In the genomic region with DNA sequence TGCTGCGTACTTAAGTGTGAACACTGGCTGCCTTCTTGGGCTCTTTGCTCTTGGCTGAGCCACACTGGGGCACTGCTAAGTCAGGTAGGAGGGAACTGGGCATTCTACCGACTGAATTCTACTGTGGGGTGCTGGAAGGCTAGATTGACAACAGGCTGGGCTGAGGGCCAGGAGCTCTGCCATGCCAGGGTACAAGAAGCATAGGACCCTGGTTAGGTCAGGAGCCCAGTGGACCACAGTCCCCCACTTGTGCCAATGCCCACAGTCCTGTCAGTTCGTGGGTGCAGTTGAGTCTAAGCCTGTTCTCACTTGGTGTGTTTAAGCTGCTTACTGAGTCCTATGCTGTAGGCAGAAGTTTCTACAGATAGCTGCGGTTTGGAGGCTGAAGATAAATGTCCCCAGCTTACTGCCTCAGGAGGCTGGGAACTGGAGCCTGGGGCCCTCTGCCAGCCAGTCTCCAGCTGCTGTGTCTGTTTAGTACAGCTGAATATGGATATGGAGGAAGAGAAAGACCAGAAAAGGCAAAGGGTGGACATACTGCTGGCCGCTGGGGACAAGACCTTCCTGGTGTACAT, we compare ENCODE assay signal across 10 mouse cellular contexts. TPM values are rescaled to one million over a fixed set of nuclear protein-coding genes. Genes with fewer than 3 reads are reported as not detected.
DNase-seq lines count a peak whose midpoint lies in the region; ATAC-seq and TF ChIP-seq lines count a peak whose summit lies in the region.
"Had no signal": no experiment of that assay in that cellular context is flagged by ENCODE, and none has a peak within 500 bp of the region (broad histone marks: within the 10 kb centered on the region; RNA-seq: fewer than 3 reads in every experiment).

No protein-coding gene starts in this region.

- no peak overlapping the region for H3K4me3 ChIP-seq in kidney, postnatal 0 days (replicated peaks; ENCODE audit: low read depth, low read length)
- peak overlapping the region; percentile 65; the same call in 1 of the 2 replicates for H3K4me3 ChIP-seq in embryonic facial prominence, embryonic 10.5 days
- H3K4me3 ChIP-seq in forebrain, postnatal 0 days (ENCODE audit: low read depth, low read length), result no peak overlapping the region
- H3K4me3 ChIP-seq in midbrain, embryonic 15.5 days, result peak overlapping the region; percentile 51; the same call in 1 of the 2 replicates

- no peaks in the 10 kb centered on the region for H3K9me3 ChIP-seq in kidney, postnatal 0 days (replicated peaks; ENCODE audit: low read length)
- no peaks in the 10 kb centered on the region for H3K9me3 ChIP-seq in embryonic facial prominence, embryonic 10.5 days
- H3K9me3 ChIP-seq in forebrain, postnatal 0 days (ENCODE audit: low read length), result no peaks in the 10 kb centered on the region
- H3K9me3 ChIP-seq in midbrain, embryonic 15.5 days, result no peaks in the 10 kb centered on the region

- intact Hi-C loops in gastrocnemius, postnatal 14 days (cut with DNase I; ENCODE audit: low total_unique reads), result no loop called here

- no peaks in the 10 kb centered on the region for H3K36me3 ChIP-seq in kidney, postnatal 0 days (ENCODE audit: insufficient read depth, low read length)
- H3K36me3 ChIP-seq in embryonic facial prominence, embryonic 10.5 days (replicated peaks), result no peaks in the 10 kb centered on the region
- no peaks in the 10 kb centered on the region for H3K36me3 ChIP-seq in forebrain, postnatal 0 days (ENCODE audit: insufficient read depth)
- no peaks in the 10 kb centered on the region for H3K36me3 ChIP-seq in midbrain, embryonic 15.5 days (replicated peaks)

- no peak for DNase-seq in kidney, postnatal 0 days (ENCODE audit: low spot score)
- DNase-seq in kidney, postnatal 25 days, result no peak
- DNase-seq in embryonic facial prominence, embryonic 10.5 days (ENCODE audit: low spot score), result no peak
- DNase-seq in forebrain, postnatal 0 days, result peak; percentile 16
- DNase-seq in gastrocnemius, postnatal 14 days, result no peak
- no peak for DNase-seq in gastrocnemius, postnatal 10 days
- DNase-seq in adrenal gland, postnatal 14 days, result no peak

- no peaks in the 10 kb centered on the region; the same call in 1 of the 2 replicates for H3K27me3 ChIP-seq in kidney, postnatal 0 days (ENCODE audit: insufficient read depth, low read length)
- H3K27me3 ChIP-seq in embryonic facial prominence, embryonic 10.5 days (replicated peaks; ENCODE audit: low read depth, poor library complexity, severe bottlenecking), result peaks cover 60% of the 10 kb centered on the region
- 0 out of 2 replicates have a peak, but pooled peaks cover 8% of the 10 kb centered on the region for H3K27me3 ChIP-seq in forebrain, postnatal 0 days (ENCODE audit: insufficient read depth, low read length)
- peaks cover 13% of the 10 kb centered on the region for H3K27me3 ChIP-seq in midbrain, embryonic 15.5 days (replicated peaks)

- H3K4me1 ChIP-seq in kidney, postnatal 0 days (replicated peaks; ENCODE audit: insufficient read depth, low read length), result 0 out of 2 replicates have a peak, but pooled peaks cover 10% of the 10 kb centered on the region
- peaks cover 22% of the 10 kb centered on the region for H3K4me1 ChIP-seq in embryonic facial prominence, embryonic 10.5 days
- H3K4me1 ChIP-seq in forebrain, postnatal 0 days (ENCODE audit: insufficient read depth), result 0 out of 2 replicates have a peak, but pooled peaks cover 5% of the 10 kb centered on the region
- peaks cover 16% of the 10 kb centered on the region for H3K4me1 ChIP-seq in midbrain, embryonic 15.5 days

- no peak overlapping the region for H3K27ac ChIP-seq in kidney, postnatal 0 days
- H3K27ac ChIP-seq in embryonic facial prominence, embryonic 10.5 days (replicated peaks), result no peak overlapping the region
- H3K27ac ChIP-seq in forebrain, postnatal 0 days (ENCODE audit: low read depth, low read length), result no peak overlapping the region
- H3K27ac ChIP-seq in midbrain, embryonic 15.5 days, result no peak overlapping the region

- H3K9ac ChIP-seq in kidney, postnatal 0 days (ENCODE audit: low read depth, low read length), result no peak overlapping the region
- no peak overlapping the region for H3K9ac ChIP-seq in forebrain, postnatal 0 days
- H3K9ac ChIP-seq in midbrain, embryonic 15.5 days, result no peak overlapping the region

- no peak for TF ChIP-seq CTCF in kidney, postnatal 0 days (IDR thresholded peaks at IDR 0.05; ENCODE audit: low read depth)
- no peak for TF ChIP-seq CTCF in forebrain, postnatal 0 days (IDR thresholded peaks at IDR 0.05; ENCODE audit: low read depth)

- peak overlapping the region; percentile 86 for H3K4me2 ChIP-seq in kidney, postnatal 0 days (ENCODE audit: low read length)
- H3K4me2 ChIP-seq in forebrain, postnatal 0 days (ENCODE audit: low read depth), result peak overlapping the region; percentile 92; the same call in 1 of the 2 replicates
- H3K4me2 ChIP-seq in midbrain, embryonic 15.5 days, result peak overlapping the region; percentile 90; the same call in 1 of the 2 replicates

- 60% methylated on average over 5 of the region's 5 CpGs for WGBS in kidney, postnatal 0 days
- WGBS in embryonic facial prominence, embryonic 10.5 days, result 62% methylated on average over 5 of the region's 5 CpGs
- 47% methylated on average over 5 of the region's 5 CpGs for WGBS in forebrain, postnatal 0 days
- WGBS in midbrain, embryonic 15.5 days, result 52% methylated on average over 5 of the region's 5 CpGs

- no peak for ATAC-seq in kidney, postnatal 0 days (replicated peaks; ENCODE audit: low FRiP score, low read depth)
- 0 out of 2 replicates have a peak, but pooled peaks have one; percentile 12 for ATAC-seq in forebrain, postnatal 0 days
- no peak for ATAC-seq in midbrain, embryonic 15.5 days (replicated peaks)

RNA-seq across cellular contexts. Expression of a gene that starts 0.8 kb away (rescaled TPM):
- polyA plus RNA-seq in kidney, postnatal 0 days (2015; fragmentation: Nextera tagmentation; extraction: Ambion mirVana), result 0.18 and 0.24 TPM in 2 replicates
- 0.10 and 0.23 TPM in 2 replicates for polyA plus RNA-seq in embryonic facial prominence, embryonic 10.5 days (2016; fragmentation: Nextera tagmentation; extraction: Ambion mirVana)
- total RNA-seq in forebrain, postnatal 0 days (2014; rRNA removed), result 27.1 and 35.6 TPM in 2 replicates
- 8.1 and 11.2 TPM in 2 replicates for polyA plus RNA-seq in forebrain, postnatal 0 days (2015; fragmentation: Nextera tagmentation; extraction: Ambion mirVana)
- polyA plus RNA-seq in midbrain, embryonic 15.5 days (2015; fragmentation: Nextera tagmentation; extraction: Ambion mirVana), result 14.4 and 20.7 TPM in 2 replicates
- under 1 TPM; 0.23 to 0.84 TPM for total RNA-seq in gastrocnemius, postnatal 14 days (2021)
- total RNA-seq in gastrocnemius, postnatal 10 days (2021), result under 1 TPM; 0.12 to 0.34 TPM
- total RNA-seq in adrenal gland, postnatal 14 days (2021), result 4.9 and 6.4 TPM in 2 replicates

RNA-seq across cellular contexts. Expression of a gene that starts 15.7 kb away (rescaled TPM):
- polyA plus RNA-seq in kidney, postnatal 0 days (2015; fragmentation: Nextera tagmentation; extraction: Ambion mirVana), result not detected in 2 replicates
- polyA plus RNA-seq in embryonic facial prominence, embryonic 10.5 days (2016; fragmentation: Nextera tagmentation; extraction: Ambion mirVana), result not detected in 2 replicates
- not detected in 2 replicates for total RNA-seq in forebrain, postnatal 0 days (2014; rRNA removed)
- not detected in 2 replicates for polyA plus RNA-seq in forebrain, postnatal 0 days (2015; fragmentation: Nextera tagmentation; extraction: Ambion mirVana)
- not detected in 2 replicates for polyA plus RNA-seq in midbrain, embryonic 15.5 days (2015; fragmentation: Nextera tagmentation; extraction: Ambion mirVana)
- not detected for total RNA-seq in gastrocnemius, postnatal 14 days (2021)
- total RNA-seq in gastrocnemius, postnatal 10 days (2021), result not detected
- total RNA-seq in adrenal gland, postnatal 14 days (2021), result not detected in 2 replicates
- polyA plus RNA-seq: heart, embryonic 11.5 days had no signal

RNA-seq across cellular contexts. Expression of a gene that starts 39.8 kb away (rescaled TPM):
- not detected in 2 replicates for polyA plus RNA-seq in kidney, postnatal 0 days (2015; fragmentation: Nextera tagmentation; extraction: Ambion mirVana)
- not detected in 2 replicates for polyA plus RNA-seq in embryonic facial prominence, embryonic 10.5 days (2016; fragmentation: Nextera tagmentation; extraction: Ambion mirVana)
- total RNA-seq in forebrain, postnatal 0 days (2014; rRNA removed), result not detected in 2 replicates
- not detected in 2 replicates for polyA plus RNA-seq in forebrain, postnatal 0 days (2015; fragmentation: Nextera tagmentation; extraction: Ambion mirVana)
- polyA plus RNA-seq in midbrain, embryonic 15.5 days (2015; fragmentation: Nextera tagmentation; extraction: Ambion mirVana), result not detected in 2 replicates
- not detected for total RNA-seq in gastrocnemius, postnatal 14 days (2021)
- total RNA-seq in gastrocnemius, postnatal 10 days (2021), result not detected
- total RNA-seq in adrenal gland, postnatal 14 days (2021), result not detected in 2 replicates
- polyA plus RNA-seq: heart, embryonic 11.5 days; limb, embryonic 14.5 days had no signal

RNA-seq across cellular contexts. Expression of a gene that starts 47.1 kb away (rescaled TPM):
- polyA plus RNA-seq in kidney, postnatal 0 days (2015; fragmentation: Nextera tagmentation; extraction: Ambion mirVana), result not detected in 2 replicates
- polyA plus RNA-seq in embryonic facial prominence, embryonic 10.5 days (2016; fragmentation: Nextera tagmentation; extraction: Ambion mirVana), result not detected in 2 replicates
- total RNA-seq in forebrain, postnatal 0 days (2014; rRNA removed), result not detected in 2 replicates
- not detected in 2 replicates for polyA plus RNA-seq in forebrain, postnatal 0 days (2015; fragmentation: Nextera tagmentation; extraction: Ambion mirVana)
- not detected in 2 replicates for polyA plus RNA-seq in midbrain, embryonic 15.5 days (2015; fragmentation: Nextera tagmentation; extraction: Ambion mirVana)
- not detected for total RNA-seq in gastrocnemius, postnatal 14 days (2021)
- total RNA-seq in gastrocnemius, postnatal 10 days (2021), result not detected
- total RNA-seq in adrenal gland, postnatal 14 days (2021), result not detected in 2 replicates
- polyA plus RNA-seq: heart, embryonic 11.5 days; limb, embryonic 14.5 days had no signal

Comparison
In these comparisons a context has a peak if more than half of its experiments do, and no peak if none do; other contexts are left out.
1. H3K4me3 ChIP-seq: peak in embryonic facial prominence, embryonic 10.5 days (single experiment) and midbrain, embryonic 15.5 days (single experiment); none in kidney, postnatal 0 days (single experiment) and forebrain, postnatal 0 days (single experiment).
2. Peak in every context shown above with its lines, with median percentiles within 50 percentile points of each other: H3K4me2 ChIP-seq.